Comparison of ENCODE assay signal across 13 mouse cellular contexts in the genomic region with DNA sequence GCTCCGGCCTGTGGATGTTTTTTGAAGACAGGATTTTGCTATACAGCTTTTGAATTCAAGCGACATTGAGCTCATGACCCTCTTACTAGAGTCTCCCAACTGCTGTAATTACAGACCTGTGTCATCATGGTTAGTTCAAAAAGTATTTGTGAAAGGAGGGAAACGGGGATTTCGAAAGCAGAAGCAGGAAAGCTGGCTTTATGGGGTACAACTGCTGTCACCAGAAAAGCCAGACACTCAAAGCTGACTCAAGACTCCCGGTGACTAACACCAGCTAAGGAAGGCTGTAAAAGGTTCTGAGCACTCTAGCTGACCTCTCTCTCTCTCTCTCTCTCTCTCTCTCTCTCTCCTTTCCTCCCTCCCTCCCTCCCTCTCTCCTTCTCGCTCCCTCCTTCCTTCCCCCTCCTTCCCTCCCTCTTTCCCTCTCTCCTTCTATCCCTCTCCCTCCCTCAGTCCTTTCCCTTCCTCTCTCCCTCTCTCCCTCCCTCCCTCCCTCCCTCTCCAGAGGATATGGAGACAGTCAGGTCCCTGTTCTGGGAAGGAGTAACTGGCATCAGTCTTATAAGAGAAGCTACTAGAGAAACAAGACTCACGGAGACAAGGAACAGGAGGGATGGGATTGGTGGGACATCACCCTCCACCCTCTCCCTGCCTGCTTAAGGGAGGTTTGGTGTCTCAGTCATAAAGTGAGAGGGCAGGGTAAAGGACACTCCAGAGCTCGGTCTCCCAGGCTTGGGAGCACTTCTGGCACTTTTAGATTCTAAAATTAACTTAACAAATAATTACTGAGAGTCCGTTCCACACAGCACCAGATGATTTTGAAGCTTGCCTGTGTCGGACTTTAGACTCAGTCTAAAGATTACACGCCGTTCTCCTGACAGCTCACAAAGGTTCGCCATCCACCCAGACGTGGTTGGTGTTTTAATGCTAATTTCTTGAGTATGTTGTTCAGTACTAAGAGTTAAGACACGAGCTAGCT. TPM values are rescaled to one million over a fixed set of nuclear protein-coding genes. Genes with fewer than 3 reads are reported as not detected.
A peak's percentile ranks its signal among the peaks of the same experiment; 100 is the strongest.
DNase-seq lines count a peak whose midpoint lies in the region; TF ChIP-seq lines count a peak whose summit lies in the region.
"Had no signal": no experiment of that assay in that cellular context is flagged by ENCODE, and none has a peak within 500 bp of the region (broad histone marks: within the 10 kb centered on the region; RNA-seq: fewer than 3 reads in every experiment).

No protein-coding gene starts in this region.

- intact Hi-C loops in heart, postnatal 10 days (cut with DNase I), result no loop called here

- no peaks in the 10 kb centered on the region for H3K36me3 ChIP-seq in myocyte (ENCODE audit: control insufficient read depth, insufficient read depth)
- H3K36me3 ChIP-seq: forebrain, embryonic 12.5 days had no signal

- no peaks in the 10 kb centered on the region for H3K27me3 ChIP-seq in myocyte (ENCODE audit: control insufficient read depth, insufficient read depth, insufficient read length)

- H3K4me3 ChIP-seq in myocyte, result no peak overlapping the region
- no peak overlapping the region for H3K4me3 ChIP-seq in layer of hippocampus, adult 2 months
- H3K4me3 ChIP-seq: forebrain, embryonic 12.5 days had no signal

- peak overlapping the region; percentile 46 for H3K4me2 ChIP-seq in myocyte (ENCODE audit: low read depth)
- H3K4me2 ChIP-seq: forebrain, embryonic 12.5 days had no signal

- no peak for TF ChIP-seq POLR2A in myocyte (IDR thresholded peaks at IDR 0.05; ENCODE audit: insufficient read length, low read depth)

- no peak overlapping the region for H3K27ac ChIP-seq in layer of hippocampus, adult 2 months
- H3K27ac ChIP-seq: forebrain, embryonic 12.5 days; liver, embryonic 14.5 days had no signal

- peak; percentile 75 for DNase-seq in kidney, adult 11 months
- no peak for DNase-seq in kidney, postnatal 4 days
- peak; percentile 53 for DNase-seq in NIH3T3 (ENCODE audit: low read depth)
- DNase-seq in kidney, adult 9 months, result peak; percentile 87
- no peak for DNase-seq in layer of hippocampus, adult 2 months (ENCODE audit: low spot score in 2 of 2)
- DNase-seq in heart, postnatal 10 days, result no peak
- no peak for DNase-seq in testis, postnatal 14 days (ENCODE audit: low spot score)
- DNase-seq: cerebellum, adult 9-10 months; heart, postnatal 4 days; thymus, adult 18-20 months had no signal

- no peak overlapping the region for H3ac ChIP-seq in myocyte (ENCODE audit: control insufficient read depth, insufficient read length)

- no peaks in the 10 kb centered on the region for H3K79me2 ChIP-seq in myocyte (ENCODE audit: control insufficient read depth, insufficient read depth)

- no peak for TF ChIP-seq CTCF in layer of hippocampus, adult 2 months (conservative IDR thresholded peaks at IDR 0.05)

TF ChIP-seq in myocyte, 11 proteins besides CTCF, POLR2A, EP300 and RAD21:
- TF ChIP-seq MYOD1 (IDR thresholded peaks at IDR 0.05; ENCODE audit: control insufficient read depth in 1 of 3, insufficient read length in 2 of 3, low read depth in 2 of 3) (no peak), CEBPB (IDR thresholded peaks at IDR 0.05; ENCODE audit: insufficient read depth, poor library complexity, severe bottlenecking) (peak; percentile 73; the same call in 1 of the 2 replicates)
TF ChIP-seq in myocyte: peak in this region for 1.

RNA-seq across cellular contexts. Expression of gene Ttc7, which starts 7.0 kb away (rescaled TPM):
- 15.2 TPM for polyA plus RNA-seq in myocyte (2012; fragmentation: generic; extraction: Trizol)
- total RNA-seq in layer of hippocampus, adult 2 months (2021), result 1 to 10 TPM; 7.0 to 8.6 TPM
- total RNA-seq in heart, postnatal 10 days (2021), result 1 to 10 TPM; 4.9 to 5.4 TPM

RNA-seq across cellular contexts. Expression of gene Mcfd2, which starts 9.9 kb away (rescaled TPM):
- 59.1 TPM for polyA plus RNA-seq in myocyte (2012; fragmentation: generic; extraction: Trizol)
- total RNA-seq in layer of hippocampus, adult 2 months (2021), result 10 to 100 TPM; 56.0 to 62.6 TPM
- 10 to 100 TPM; 41.4 to 43.2 TPM for total RNA-seq in heart, postnatal 10 days (2021)

Comparison
In these comparisons a context has a peak if more than half of its experiments do, and no peak if none do; other contexts are left out.
1. DNase-seq: peak in kidney, adult 11 months (single experiment), NIH3T3 (single experiment) and kidney, adult 9 months (single experiment); none in kidney, postnatal 4 days (0 of 2), layer of hippocampus, adult 2 months (0 of 2), heart, postnatal 10 days (0 of 2) and testis, postnatal 14 days (single experiment).